Mouse (Mus musculus): Measurements from ENCODE around the gene Zfp280c. TPM values are rescaled to one million over a fixed set of nuclear protein-coding genes. Genes with fewer than 3 reads are reported as not detected.
A peak's percentile ranks its signal among the peaks of the same experiment; 100 is the strongest.

Zfp280c gene
- 2.3 TPM for polyA plus RNA-seq (2012; fragmentation: generic; extraction: Trizol)

DNA sequence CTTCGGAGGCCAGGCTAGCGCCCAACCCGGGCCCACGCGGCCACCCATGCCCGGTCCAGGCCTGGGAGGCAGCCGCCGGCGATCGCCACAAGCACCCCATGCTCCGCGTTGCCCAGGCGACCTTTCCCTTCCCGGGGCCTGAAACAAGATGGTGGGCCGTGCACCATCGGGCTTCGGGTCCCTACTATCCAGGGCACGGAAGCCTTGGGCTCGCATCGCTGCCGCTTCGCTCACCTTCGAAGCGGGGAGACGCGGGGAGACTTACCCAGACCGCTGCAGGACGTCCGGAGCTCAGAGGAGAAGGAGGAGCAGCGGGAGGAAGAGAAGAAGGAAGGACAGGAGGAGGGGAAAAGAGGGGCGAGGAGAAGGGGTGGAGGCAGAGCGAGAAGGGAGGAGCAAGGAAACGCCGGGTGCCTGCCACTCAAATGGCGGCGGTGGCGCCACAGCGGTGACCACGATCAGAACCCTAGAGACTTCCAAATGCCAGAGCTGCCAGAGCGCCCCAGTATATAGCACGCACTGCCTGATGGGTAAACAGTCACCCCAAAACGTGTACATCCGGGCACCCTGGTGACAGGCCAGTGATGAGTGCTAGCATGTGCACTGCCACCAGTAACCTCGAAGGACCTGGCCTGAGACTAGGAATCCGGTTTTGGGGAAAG is at the start of gene Zfp280c:
Zfp280c (minus strand) TSS at position 406 of the 662 bp plus-strand sequence.
- Histone ChIP-seq H3K27me3 (ENCODE audit: control insufficient read depth, insufficient read depth, insufficient read length) (no peaks in the 10 kb centered on the region), H3K36me3 (ENCODE audit: control insufficient read depth, insufficient read depth) (peaks cover 11% of the 10 kb centered on the region), H3K4me2 (ENCODE audit: low read depth) (peak within 1 kb of the TSS; percentile 72), H3ac (ENCODE audit: control insufficient read depth, insufficient read length) (peak within 1 kb of the TSS; percentile 87), H3K4me3 (peak within 1 kb of the TSS; percentile 50), H3K79me2 (ENCODE audit: control insufficient read depth, insufficient read depth) (peaks cover 8% of the 10 kb centered on the region)
- TF ChIP-seq SRF (IDR thresholded peaks at IDR 0.05; ENCODE audit: control insufficient read depth, insufficient read length, low read depth), result no peak
- TF ChIP-seq MYOG (IDR thresholded peaks at IDR 0.05; ENCODE audit: control insufficient read depth in 1 of 3, insufficient read depth in 1 of 3, insufficient read length in 2 of 3, low read depth in 2 of 3), result no peak
- TF ChIP-seq POLR2A (IDR thresholded peaks at IDR 0.05; ENCODE audit: insufficient read length, low read depth), result peak; percentile 66
- peak in 2 of 3 experiments; percentile 74 to 90 for TF ChIP-seq MYOD1 (IDR thresholded peaks at IDR 0.05; ENCODE audit: control insufficient read depth in 1 of 3, insufficient read length in 2 of 3, low read depth in 2 of 3)

DNA sequence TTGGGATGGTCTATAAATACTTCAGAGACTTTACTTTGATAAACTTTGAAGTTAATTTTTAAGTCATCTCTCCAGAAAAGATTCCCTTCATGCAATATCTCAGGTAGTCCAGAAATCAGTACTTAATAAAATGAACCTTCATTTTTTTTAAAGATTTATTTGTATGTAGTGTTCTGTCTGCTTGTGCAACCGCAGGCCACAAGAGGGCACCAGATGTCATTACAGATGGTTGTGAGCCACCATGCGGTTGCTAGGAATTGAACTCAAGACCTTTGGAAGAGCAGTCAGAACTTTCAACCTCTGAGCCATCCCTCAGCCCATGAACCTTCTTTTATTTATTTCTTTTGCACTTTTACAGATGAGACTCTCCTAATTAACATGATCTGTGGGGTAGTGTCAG is 42.7 kb upstream of the Zfp280c start:
- H3K4me2 ChIP-seq (ENCODE audit: low read depth), result no peak overlapping the region
- no peaks in the 10 kb centered on the region for H3K36me3 ChIP-seq (ENCODE audit: control insufficient read depth, insufficient read depth)
- TF ChIP-seq CEBPB (IDR thresholded peaks at IDR 0.05; ENCODE audit: insufficient read depth, poor library complexity, severe bottlenecking), result no peak
- no peak for TF ChIP-seq USF1 (IDR thresholded peaks at IDR 0.05; ENCODE audit: low read depth)
- no peak for TF ChIP-seq TCF3 (IDR thresholded peaks at IDR 0.05; ENCODE audit: insufficient read length, low read depth)
- no peak for TF ChIP-seq TCF12 (IDR thresholded peaks at IDR 0.05; ENCODE audit: insufficient read depth, poor library complexity, severe bottlenecking)
- no peak for TF ChIP-seq MYOG (IDR thresholded peaks at IDR 0.05; ENCODE audit: control insufficient read depth in 1 of 3, insufficient read depth in 1 of 3, insufficient read length in 2 of 3, low read depth in 2 of 3)
- TF ChIP-seq MYOD1 (IDR thresholded peaks at IDR 0.05; ENCODE audit: control insufficient read depth in 1 of 3, insufficient read length in 2 of 3, low read depth in 2 of 3), result no peak
- no peak for TF ChIP-seq POLR2AphosphoS2 (IDR thresholded peaks at IDR 0.05; ENCODE audit: insufficient read length, low read depth)
- TF ChIP-seq POLR2A (IDR thresholded peaks at IDR 0.05; ENCODE audit: insufficient read length, low read depth), result no peak
- TF ChIP-seq MAX (IDR thresholded peaks at IDR 0.05; ENCODE audit: low read depth), result no peak
- no peak for TF ChIP-seq E2F4 (IDR thresholded peaks at IDR 0.05; ENCODE audit: insufficient read depth)
- no peak for TF ChIP-seq SRF (IDR thresholded peaks at IDR 0.05; ENCODE audit: control insufficient read depth, insufficient read length, low read depth)
- no peak for TF ChIP-seq REST (IDR thresholded peaks at IDR 0.05; ENCODE audit: insufficient read depth, insufficient read length)

DNA sequence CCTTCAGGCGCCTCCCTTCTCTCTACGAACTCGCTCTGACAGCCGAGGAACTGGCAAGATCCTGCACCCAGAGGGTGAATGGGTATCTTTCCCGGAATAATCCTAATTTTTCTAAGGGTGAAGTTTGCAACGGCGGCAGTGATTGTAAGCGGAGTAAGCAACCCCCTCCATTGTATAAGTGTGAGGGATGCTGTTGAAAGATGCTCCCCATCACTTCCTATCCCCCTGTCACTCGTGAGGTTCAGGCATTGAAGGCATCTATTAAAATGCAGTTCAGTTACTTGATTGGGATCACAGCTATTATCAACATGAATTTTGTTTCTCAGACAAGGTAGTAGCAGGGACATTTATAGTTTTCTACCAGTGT is 29.7 kb upstream of the Zfp280c start:
- H3K4me3 ChIP-seq, result peak overlapping the region; percentile 41
- H3K27me3 ChIP-seq (ENCODE audit: control insufficient read depth, insufficient read depth, insufficient read length), result no peaks in the 10 kb centered on the region
- TF ChIP-seq MYOG (IDR thresholded peaks at IDR 0.05; ENCODE audit: control insufficient read depth in 1 of 3, insufficient read depth in 1 of 3, insufficient read length in 2 of 3, low read depth in 2 of 3) (no peak), E2F4 (IDR thresholded peaks at IDR 0.05; ENCODE audit: insufficient read depth) (no peak), MAX (IDR thresholded peaks at IDR 0.05; ENCODE audit: low read depth) (no peak), CEBPB (IDR thresholded peaks at IDR 0.05; ENCODE audit: insufficient read depth, poor library complexity, severe bottlenecking) (no peak), USF1 (IDR thresholded peaks at IDR 0.05; ENCODE audit: low read depth) (no peak), SRF (IDR thresholded peaks at IDR 0.05; ENCODE audit: control insufficient read depth, insufficient read length, low read depth) (no peak)
- peak overlapping the region; percentile 71 for H3K4me2 ChIP-seq (ENCODE audit: low read depth)
- H3ac ChIP-seq (ENCODE audit: control insufficient read depth, insufficient read length), result no peak overlapping the region
- H3K79me2 ChIP-seq (ENCODE audit: control insufficient read depth, insufficient read depth), result no peaks in the 10 kb centered on the region
- H3K36me3 ChIP-seq (ENCODE audit: control insufficient read depth, insufficient read depth), result no peaks in the 10 kb centered on the region

More for the DNA sequence above, 42.7 kb upstream of the Zfp280c start:
- H3K79me2 ChIP-seq (ENCODE audit: control insufficient read depth, insufficient read depth), result no peaks in the 10 kb centered on the region
- no peaks in the 10 kb centered on the region for H3K27me3 ChIP-seq (ENCODE audit: control insufficient read depth, insufficient read depth, insufficient read length)
- H3K4me3 ChIP-seq, result no peak overlapping the region
- H3ac ChIP-seq (ENCODE audit: control insufficient read depth, insufficient read length), result no peak overlapping the region

DNA sequence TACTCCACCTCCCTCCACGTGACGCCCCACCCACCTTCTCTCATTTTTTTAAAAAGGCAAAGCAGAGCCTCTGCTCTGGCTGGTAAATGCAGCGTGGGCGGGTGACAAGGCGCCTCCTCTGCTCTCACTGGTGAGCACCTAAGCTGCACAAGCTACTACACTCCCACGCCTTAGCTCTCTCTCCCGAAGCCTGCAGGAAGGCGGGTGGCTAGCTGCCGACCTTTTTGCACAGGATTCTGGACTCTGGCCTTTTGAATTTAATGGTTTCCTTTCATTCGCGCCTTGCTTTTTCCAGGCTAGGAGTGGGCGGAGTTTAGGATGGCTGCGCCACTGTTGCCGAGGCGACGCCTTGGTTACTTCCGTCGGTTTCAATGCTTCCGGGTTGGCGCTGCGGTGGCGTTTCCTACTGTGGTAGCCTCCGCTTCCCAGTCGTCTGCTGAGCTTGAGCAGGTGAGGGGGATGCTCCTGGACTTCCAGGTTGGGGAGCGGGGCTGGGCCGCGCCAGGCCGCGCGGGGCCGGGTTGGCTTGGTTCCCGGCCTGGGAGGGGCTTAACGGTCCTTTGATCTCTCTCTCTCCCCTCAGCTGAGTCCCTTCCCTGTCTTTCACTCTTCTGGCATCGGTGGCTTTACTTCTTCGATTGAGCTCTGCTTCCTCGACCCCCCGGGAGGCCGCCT is 29.2 kb upstream of the Zfp280c start, which contains the start of gene Slc25a14:
Slc25a14 (plus strand) TSS at position 35 of the 675 bp plus-strand sequence.
- H3K4me3 ChIP-seq, result peak within 1 kb of the TSS; percentile 41
- peak within 1 kb of the TSS; percentile 77 for H3K4me2 ChIP-seq (ENCODE audit: low read depth)
- H3K36me3 ChIP-seq (ENCODE audit: control insufficient read depth, insufficient read depth), result no peaks in the 10 kb centered on the region
- H3K27me3 ChIP-seq (ENCODE audit: control insufficient read depth, insufficient read depth, insufficient read length), result no peaks in the 10 kb centered on the region
- peak; percentile 89 for TF ChIP-seq USF1 (IDR thresholded peaks at IDR 0.05; ENCODE audit: low read depth)
- peak; percentile 48 for TF ChIP-seq E2F4 (IDR thresholded peaks at IDR 0.05; ENCODE audit: insufficient read depth)
- TF ChIP-seq SRF (IDR thresholded peaks at IDR 0.05; ENCODE audit: control insufficient read depth, insufficient read length, low read depth), result no peak
- TF ChIP-seq POLR2AphosphoS2 (IDR thresholded peaks at IDR 0.05; ENCODE audit: insufficient read length, low read depth), result no peak
- peak; percentile 16 for TF ChIP-seq POLR2A (IDR thresholded peaks at IDR 0.05; ENCODE audit: insufficient read length, low read depth)
- H3ac ChIP-seq (ENCODE audit: control insufficient read depth, insufficient read length), result no peak within 1 kb of the TSS
- no peaks in the 10 kb centered on the region for H3K79me2 ChIP-seq (ENCODE audit: control insufficient read depth, insufficient read depth)

DNA sequence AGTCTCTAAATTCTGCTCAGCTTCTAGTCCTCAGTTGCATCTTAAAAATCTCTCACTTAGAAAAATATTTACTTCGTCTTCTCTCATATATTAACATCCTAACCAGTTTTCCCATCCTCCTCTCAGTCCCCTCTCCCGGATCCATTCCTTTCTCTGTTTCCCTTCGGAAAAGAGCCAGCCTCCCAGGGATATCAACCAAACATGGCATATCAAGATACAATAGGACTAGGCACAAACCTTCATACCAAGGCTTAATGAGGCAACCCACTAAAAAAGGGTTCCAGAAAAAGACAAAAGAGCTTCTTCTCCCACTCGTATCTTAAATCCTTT is 28.7 kb upstream of the Zfp280c start:
- Histone ChIP-seq H3K36me3 (ENCODE audit: control insufficient read depth, insufficient read depth) (no peaks in the 10 kb centered on the region), H3K79me2 (ENCODE audit: control insufficient read depth, insufficient read depth) (no peaks in the 10 kb centered on the region), H3ac (ENCODE audit: control insufficient read depth, insufficient read length) (no peak overlapping the region), H3K27me3 (ENCODE audit: control insufficient read depth, insufficient read depth, insufficient read length) (no peaks in the 10 kb centered on the region), H3K4me2 (ENCODE audit: low read depth) (peak overlapping the region; percentile 77), H3K4me3 (peak overlapping the region; percentile 41)
- TF ChIP-seq TCF12 (IDR thresholded peaks at IDR 0.05; ENCODE audit: insufficient read depth, poor library complexity, severe bottlenecking), result no peak
- no peak for TF ChIP-seq SRF (IDR thresholded peaks at IDR 0.05; ENCODE audit: control insufficient read depth, insufficient read length, low read depth)
- TF ChIP-seq USF1 (IDR thresholded peaks at IDR 0.05; ENCODE audit: low read depth), result no peak
- TF ChIP-seq POLR2AphosphoS2 (IDR thresholded peaks at IDR 0.05; ENCODE audit: insufficient read length, low read depth), result no peak
- TF ChIP-seq MAX (IDR thresholded peaks at IDR 0.05; ENCODE audit: low read depth), result no peak
- TF ChIP-seq MYOD1 (IDR thresholded peaks at IDR 0.05; ENCODE audit: control insufficient read depth in 1 of 3, insufficient read length in 2 of 3, low read depth in 2 of 3), result no peak
- no peak for TF ChIP-seq E2F4 (IDR thresholded peaks at IDR 0.05; ENCODE audit: insufficient read depth)
- no peak for TF ChIP-seq POLR2A (IDR thresholded peaks at IDR 0.05; ENCODE audit: insufficient read length, low read depth)
- no peak for TF ChIP-seq REST (IDR thresholded peaks at IDR 0.05; ENCODE audit: insufficient read depth, insufficient read length)
- no peak for TF ChIP-seq MYOG (IDR thresholded peaks at IDR 0.05; ENCODE audit: control insufficient read depth in 1 of 3, insufficient read depth in 1 of 3, insufficient read length in 2 of 3, low read depth in 2 of 3)
- no peak for TF ChIP-seq TCF3 (IDR thresholded peaks at IDR 0.05; ENCODE audit: insufficient read length, low read depth)
- no peak for TF ChIP-seq CEBPB (IDR thresholded peaks at IDR 0.05; ENCODE audit: insufficient read depth, poor library complexity, severe bottlenecking)

Measured in myocyte (in vitro differentiated cells).